Mouse (Mus musculus) E14TG2a.4 (cell line): ENCODE results near the gene Dcaf6.

ENCODE experiments used
- CTCF ChIP-seq: conservative IDR thresholded peaks from 2 replicates; pipeline ENCODE4 v1.5.1; 2014; ENCODE audit warnings: low read length
- NANOG ChIP-seq: IDR thresholded peaks from 2 replicates; pipeline ENCODE4 v1.6.1; 2014; ENCODE audit warnings: borderline replicate concordance, low read length, mixed read lengths

DNA sequence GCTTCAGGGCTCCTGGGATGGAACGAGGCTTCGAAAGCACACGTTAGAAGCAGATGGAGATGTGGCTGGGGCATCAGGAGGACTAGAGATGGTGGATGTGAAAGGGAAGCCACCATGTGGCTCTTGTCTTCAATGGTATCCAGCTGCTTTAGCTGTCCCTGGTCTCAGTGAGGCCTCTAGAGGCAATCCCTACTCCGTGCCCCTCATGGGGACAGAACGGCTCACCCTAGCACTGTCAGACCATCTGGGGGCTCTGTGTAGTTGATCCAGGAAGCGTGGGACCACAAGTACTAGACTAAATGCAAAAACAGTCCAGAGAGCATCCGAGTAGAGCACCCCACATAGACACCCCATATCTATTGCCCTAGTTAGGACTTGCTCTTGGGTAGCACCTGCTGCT is 138.4 kb downstream of the Dcaf6 start:
- TF ChIP-seq CTCF (no peak), NANOG (no peak)
